16 mouse cellular contexts compared by ENCODE assay signal in genomic region chr11:118324541-118324940, GRCm38 (mm10). TPM values are rescaled to one million over a fixed set of nuclear protein-coding genes. Genes with fewer than 3 reads are reported as not detected.
DNase-seq lines count a peak whose midpoint lies in the region; ATAC-seq and TF ChIP-seq lines count a peak whose summit lies in the region.
"Had no signal": no experiment of that assay in that cellular context is flagged by ENCODE, and none has a peak within 500 bp of the region (broad histone marks: within the 10 kb centered on the region; RNA-seq: fewer than 3 reads in every experiment).

No protein-coding gene starts in this region.

- no peak for TF ChIP-seq CTCF in liver, postnatal 0 days (IDR thresholded peaks at IDR 0.05; ENCODE audit: low read depth)

- H3K36me3 ChIP-seq in limb, embryonic 10.5 days: peaks cover 41% of the 10 kb centered on the region
- H3K36me3 ChIP-seq in liver, embryonic 11.5 days (ENCODE audit: control insufficient read depth, insufficient read depth, low read length): 0 out of 2 replicates have a peak, but pooled peaks cover 2% of the 10 kb centered on the region
- H3K36me3 ChIP-seq in liver, postnatal 0 days (replicated peaks; ENCODE audit: insufficient read depth, low read length): no peaks in the 10 kb centered on the region

- no peak for TF ChIP-seq EP300 in liver, postnatal 0 days (IDR thresholded peaks at IDR 0.05; ENCODE audit: low read depth)

- H3K4me2 ChIP-seq in liver, embryonic 11.5 days: no peak overlapping the region
- no peak overlapping the region for H3K4me2 ChIP-seq in liver, postnatal 0 days (ENCODE audit: low read depth, low read length)
- H3K4me2 ChIP-seq: neural tube, embryonic 13.5 days had no signal

- H3K4me3 ChIP-seq in limb, embryonic 10.5 days: no peak overlapping the region
- no peak overlapping the region for H3K4me3 ChIP-seq in liver, embryonic 11.5 days (ENCODE audit: low read depth, low read length)
- H3K4me3 ChIP-seq in liver, postnatal 0 days (ENCODE audit: low read depth, low read length): no peak overlapping the region
- H3K4me3 ChIP-seq: erythroblast, embryonic 14.5 days; neural tube, embryonic 13.5 days had no signal

- H3K9ac ChIP-seq in liver, embryonic 11.5 days (ENCODE audit: low read depth, low read length): no peak overlapping the region
- no peak overlapping the region for H3K9ac ChIP-seq in liver, postnatal 0 days (replicated peaks)
- H3K9ac ChIP-seq: neural tube, embryonic 13.5 days had no signal

- WGBS in limb, embryonic 10.5 days: 25% methylated on average over 5 of the region's 5 CpGs
- WGBS in liver, embryonic 11.5 days: 41% methylated on average over 5 of the region's 5 CpGs
- WGBS in liver, postnatal 0 days (ENCODE audit: insufficient replicate concordance): 47% methylated on average over 5 of the region's 5 CpGs

- H3K4me1 ChIP-seq in limb, embryonic 10.5 days: peaks cover 71% of the 10 kb centered on the region
- peaks cover 3% of the 10 kb centered on the region for H3K4me1 ChIP-seq in liver, embryonic 11.5 days (replicated peaks; ENCODE audit: control insufficient read depth, insufficient read depth, low read length)
- H3K4me1 ChIP-seq in liver, postnatal 0 days (ENCODE audit: insufficient read depth): peaks cover 7% of the 10 kb centered on the region; the same call in 1 of the 2 replicates

- peak; percentile 98 for DNase-seq in heart, adult 11 months
- DNase-seq in heart, adult 8-10 months (ENCODE audit: low spot score): no peak
- peak; percentile 14 for DNase-seq in adipocyte (ENCODE audit: low spot score)
- peak; percentile 88 for DNase-seq in forelimb bud, embryonic 11.5 days (ENCODE audit: low read depth, low spot score)
- peak; percentile 78 for DNase-seq in limb, embryonic 10.5 days (ENCODE audit: low spot score)
- DNase-seq in liver, embryonic 11.5 days (ENCODE audit: low spot score): no peak
- DNase-seq in liver, postnatal 0 days: no peak
- no peak for DNase-seq in spleen, postnatal 4 days (ENCODE audit: low spot score in 2 of 2)
- DNase-seq: adrenal gland, postnatal 25 days; cerebellum, adult 11 months; right cerebral cortex, postnatal 14 days had no signal

- no peaks in the 10 kb centered on the region for H3K9me3 ChIP-seq in limb, embryonic 10.5 days (replicated peaks)
- H3K9me3 ChIP-seq in liver, embryonic 11.5 days (ENCODE audit: control insufficient read depth, low read length): no peaks in the 10 kb centered on the region
- H3K9me3 ChIP-seq in liver, postnatal 0 days (ENCODE audit: low read length): no peaks in the 10 kb centered on the region
- H3K9me3 ChIP-seq: neural tube, embryonic 13.5 days had no signal

- H3K27me3 ChIP-seq in limb, embryonic 10.5 days (ENCODE audit: low read depth, poor library complexity, severe bottlenecking): no peaks in the 10 kb centered on the region
- H3K27me3 ChIP-seq in liver, embryonic 11.5 days (replicated peaks; ENCODE audit: control insufficient read depth, insufficient read depth, low read length): no peaks in the 10 kb centered on the region
- H3K27me3 ChIP-seq in liver, postnatal 0 days (ENCODE audit: insufficient read depth, low read length): no peaks in the 10 kb centered on the region
- H3K27me3 ChIP-seq: neural tube, embryonic 13.5 days; Patski had no signal

- H3K27ac ChIP-seq in limb, embryonic 10.5 days: peak overlapping the region; percentile 82
- H3K27ac ChIP-seq in liver, embryonic 11.5 days (ENCODE audit: low read depth, low read length): no peak overlapping the region
- H3K27ac ChIP-seq in liver, postnatal 0 days (ENCODE audit: low read depth): no peak overlapping the region
- H3K27ac ChIP-seq: kidney, postnatal 0 days; neural tube, embryonic 13.5 days; stomach, postnatal 0 days had no signal

- ATAC-seq in liver, embryonic 11.5 days (replicated peaks; ENCODE audit: low FRiP score): no peak
- no peak for ATAC-seq in liver, postnatal 0 days
- ATAC-seq: Patski had no signal

RNA-seq across cellular contexts. Expression of gene Cep295nl, which starts 17.8 kb away (rescaled TPM):
- total RNA-seq in heart, adult 8-10 months (2022): 1 to 10 TPM in 1 of 4 experiments, under 1 TPM in 3; 0.82 to 1.0 (median 0.88) TPM
- polyA plus RNA-seq in limb, embryonic 10.5 days (2016; fragmentation: Nextera tagmentation; extraction: Ambion mirVana): 0.61 and 1.1 TPM in 2 replicates
- polyA plus RNA-seq in liver, embryonic 11.5 days (2014; fragmentation: Nextera tagmentation; extraction: Ambion mirVana): 0.14 TPM in 1 of 2 replicates, not detected in the other
- 0.05 TPM in 1 of 2 replicates, not detected in the other for polyA plus RNA-seq in liver, postnatal 0 days (2015; fragmentation: Nextera tagmentation; extraction: Ambion mirVana)
- polyA plus RNA-seq: erythroblast, embryonic 14.5 days had no signal

RNA-seq across cellular contexts. Expression of gene Timp2, which starts 31.0 kb away (rescaled TPM):
- total RNA-seq in heart, adult 8-10 months (2022): 10 to 100 TPM; 73.9 to 99.6 (median 87.5) TPM
- 35.4 and 49.6 TPM in 2 replicates for polyA plus RNA-seq in limb, embryonic 10.5 days (2016; fragmentation: Nextera tagmentation; extraction: Ambion mirVana)
- 17.8 and 18.1 TPM in 2 replicates for polyA plus RNA-seq in liver, embryonic 11.5 days (2014; fragmentation: Nextera tagmentation; extraction: Ambion mirVana)
- 8.4 TPM in 2 replicates for polyA plus RNA-seq in liver, postnatal 0 days (2015; fragmentation: Nextera tagmentation; extraction: Ambion mirVana)

RNA-seq across cellular contexts. Expression of gene Usp36, which starts 34.5 kb away (rescaled TPM):
- 10 to 100 TPM; 13.2 to 14.5 (median 13.9) TPM for total RNA-seq in heart, adult 8-10 months (2022)
- 25.6 and 27.4 TPM in 2 replicates for polyA plus RNA-seq in limb, embryonic 10.5 days (2016; fragmentation: Nextera tagmentation; extraction: Ambion mirVana)
- polyA plus RNA-seq in liver, embryonic 11.5 days (2014; fragmentation: Nextera tagmentation; extraction: Ambion mirVana): 19.2 and 20.8 TPM in 2 replicates
- 3.2 and 3.8 TPM in 2 replicates for polyA plus RNA-seq in liver, postnatal 0 days (2015; fragmentation: Nextera tagmentation; extraction: Ambion mirVana)

Comparison
In these comparisons a context has a peak if more than half of its experiments do, and no peak if none do; other contexts are left out.
1. DNase-seq: peak in heart, adult 11 months (single experiment), adipocyte (single experiment), forelimb bud, embryonic 11.5 days (single experiment) and limb, embryonic 10.5 days (single experiment); none in heart, adult 8-10 months (single experiment), liver, embryonic 11.5 days (single experiment), liver, postnatal 0 days (single experiment) and spleen, postnatal 4 days (0 of 2).